Mouse (Mus musculus) spleen, adult 12 weeks (tissue): ENCODE measurements around the gene Pde3a.

Source experiments
- DNase-seq: peaks from one replicate; pipeline ENCODE4 v3.0.0; 2022; ENCODE audit warnings: low spot score

The Pde3a gene

GRCm38 (mm10) chr6:141405496-141405895 is 156.4 kb downstream of the Pde3a start:
- no peak for DNase-seq

- DNase-seq: no peak
These were observed 159.7 kb downstream of the Pde3a start for GRCm38 (mm10) chr6:141408758-141409157.

DNA sequence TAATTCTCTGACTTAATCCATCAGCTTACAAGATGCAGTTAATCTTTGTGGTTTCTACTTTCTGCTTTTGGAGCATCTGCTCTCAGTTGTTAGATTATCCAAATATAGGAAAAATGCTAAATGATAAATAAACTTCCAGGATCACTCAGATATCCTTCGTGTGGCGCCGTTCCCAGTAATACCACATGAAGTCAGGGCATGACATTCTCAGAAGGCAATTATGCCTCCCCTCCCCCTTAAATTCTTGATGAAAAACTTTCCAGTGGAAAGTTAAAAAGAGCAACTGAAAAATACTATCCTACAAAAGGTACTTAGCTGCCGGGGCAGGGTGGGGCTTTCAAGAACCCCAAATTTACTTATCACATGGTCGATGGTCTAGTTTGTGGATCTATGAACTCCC is 161.8 kb downstream of the Pde3a start:
- DNase-seq: no peak

- DNase-seq: no peak
These were observed 176.0 kb downstream of the Pde3a start for GRCm38 (mm10) chr6:141425114-141425513.

DNA sequence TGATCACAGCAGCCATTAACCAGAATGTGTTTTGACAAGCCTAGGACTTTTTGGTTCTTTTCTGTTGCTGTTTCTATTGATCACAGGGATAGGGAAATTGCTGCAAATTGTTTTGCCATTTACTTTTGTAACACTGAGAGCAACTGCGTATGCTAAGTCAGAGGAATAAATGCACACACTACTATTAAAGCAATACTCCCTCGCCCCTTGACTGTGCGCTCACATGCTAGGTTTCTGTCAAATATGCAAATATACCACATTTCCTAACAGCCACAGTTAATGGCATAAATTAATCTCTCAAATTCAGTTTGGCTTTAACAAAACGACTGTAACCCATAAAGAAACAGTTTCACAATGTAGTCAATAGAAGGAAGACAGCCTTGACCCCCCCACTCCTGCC is 179.5 kb downstream of the Pde3a start:
- no peak for DNase-seq

DNA sequence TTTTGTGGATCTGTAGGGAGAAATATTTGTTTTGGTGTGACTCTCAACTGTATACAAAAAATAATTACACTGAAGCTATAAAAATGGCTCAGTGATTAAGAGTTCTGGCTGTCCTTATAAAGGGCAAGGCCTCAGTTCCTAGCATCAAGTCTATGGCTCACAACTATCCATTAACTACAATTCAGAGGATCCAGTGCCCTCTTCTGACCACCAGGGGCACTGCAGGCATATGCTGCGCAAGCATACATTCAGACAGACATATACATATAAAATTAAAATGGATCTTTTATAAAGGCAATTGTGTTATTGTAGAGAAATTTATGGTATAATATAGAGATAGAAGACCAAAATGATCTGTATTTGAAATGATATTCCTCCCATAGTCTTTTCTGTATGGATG is 181.1 kb downstream of the Pde3a start:
- DNase-seq: no peak

GRCm38 (mm10) chr6:141432271-141432974 is 183.4 kb downstream of the Pde3a start:
- DNase-seq: no peak

- DNase-seq: no peak
These were observed 185.1 kb downstream of the Pde3a start for GRCm38 (mm10) chr6:141433917-141434756.

DNA sequence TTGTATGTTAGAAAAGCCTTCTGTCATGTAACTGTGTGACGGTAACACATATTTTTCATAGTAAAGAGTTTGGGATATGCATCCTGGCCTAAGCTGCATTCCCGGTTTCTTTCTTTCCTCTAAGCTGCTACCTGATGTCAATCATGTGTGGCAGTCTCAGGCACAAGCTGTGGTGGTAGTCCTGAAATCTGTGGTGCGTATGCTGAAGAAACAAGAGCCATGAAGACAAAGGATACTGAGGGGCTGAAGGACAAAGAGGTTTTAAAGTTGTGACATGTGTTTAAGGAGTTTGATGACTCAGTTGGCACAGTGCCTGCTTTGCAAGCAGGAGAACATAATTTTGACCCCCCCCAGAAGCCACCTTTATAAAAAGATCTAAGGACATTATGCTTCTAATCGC is 186.1 kb downstream of the Pde3a start:
- no peak for DNase-seq

GRCm38 (mm10) chr6:141439965-141440364 is 190.9 kb downstream of the Pde3a start:
- no peak for DNase-seq

DNA sequence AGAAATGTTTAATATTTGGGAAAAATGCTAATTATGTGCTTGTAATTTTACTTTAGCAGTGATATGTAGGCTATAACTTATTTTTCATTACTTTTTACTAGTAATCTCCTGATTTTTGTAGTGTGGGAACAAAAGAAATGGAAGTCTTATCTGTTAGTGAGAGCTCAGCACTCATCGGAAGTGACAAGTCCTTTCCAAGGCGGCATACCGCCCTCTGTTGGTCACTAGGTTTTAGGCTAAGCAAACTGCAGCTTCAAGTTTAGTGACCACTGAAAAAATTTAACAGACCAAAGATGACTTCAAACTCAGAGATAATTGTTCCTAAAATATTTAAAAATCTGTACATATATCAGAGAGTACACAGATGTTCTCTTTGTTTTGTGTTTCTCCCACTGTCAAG is 198.5 kb downstream of the Pde3a start:
- DNase-seq: no peak

- no peak for DNase-seq
These were observed 199.8 kb downstream of the Pde3a start for GRCm38 (mm10) chr6:141448886-141449285.

DNA sequence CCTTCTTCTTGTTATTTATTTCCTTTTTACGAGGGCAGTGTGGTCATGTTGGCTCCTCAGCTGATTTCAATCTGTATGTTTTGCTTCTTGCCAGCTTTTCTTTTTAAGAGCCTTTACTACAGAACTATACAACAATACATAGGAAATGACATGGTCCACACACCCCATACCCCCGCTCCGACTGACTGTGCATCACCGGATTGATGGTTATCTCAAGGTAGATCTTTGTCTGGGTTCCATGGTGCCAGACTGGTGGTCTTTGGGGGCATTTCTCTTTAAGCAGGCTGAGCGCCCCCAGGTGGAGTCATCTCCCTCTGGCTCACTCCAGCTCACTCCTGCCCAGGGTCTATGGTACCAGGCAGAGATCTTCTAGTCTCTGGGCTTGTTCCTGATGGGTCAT is 206.3 kb downstream of the Pde3a start:
- DNase-seq: no peak

DNA sequence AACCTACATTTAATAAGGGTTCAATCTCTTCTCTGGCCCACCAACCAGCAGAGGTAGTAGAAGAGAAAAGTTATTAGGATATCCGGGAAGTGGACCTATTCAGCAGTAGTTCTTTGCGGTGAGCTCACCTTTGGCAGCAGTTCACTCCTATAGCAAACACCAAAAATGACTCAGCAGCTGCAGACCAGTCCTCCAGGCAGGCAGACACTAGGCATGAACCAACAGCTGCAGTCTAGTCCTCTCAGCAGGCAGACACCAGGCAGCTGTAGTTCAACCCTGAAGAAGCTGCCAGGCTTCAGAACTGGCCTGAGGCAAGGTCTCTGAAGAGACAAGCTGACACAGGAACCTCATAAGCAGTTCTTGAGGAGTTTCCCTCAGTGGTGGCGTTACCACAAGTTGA is 207.5 kb downstream of the Pde3a start:
- no peak for DNase-seq

DNA sequence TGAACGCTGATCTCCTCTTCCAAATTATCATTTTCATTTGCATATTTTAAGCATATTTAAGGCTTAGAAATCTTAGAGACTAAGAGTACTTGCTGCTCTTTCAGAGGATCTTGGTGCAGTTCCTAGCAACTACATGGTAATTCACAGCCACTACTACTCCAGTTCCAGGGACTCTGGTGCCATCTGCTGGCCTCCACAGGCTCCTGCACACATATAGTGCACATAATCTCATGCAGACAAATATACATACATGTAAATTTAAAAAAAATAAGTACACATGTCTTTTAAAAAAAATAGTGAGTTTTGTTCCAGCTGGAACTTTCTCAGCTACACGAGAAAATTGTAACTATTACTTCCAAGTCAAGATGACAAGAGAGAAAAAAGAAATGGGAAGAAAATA is 221.2 kb downstream of the Pde3a start:
- DNase-seq: no peak

DNA sequence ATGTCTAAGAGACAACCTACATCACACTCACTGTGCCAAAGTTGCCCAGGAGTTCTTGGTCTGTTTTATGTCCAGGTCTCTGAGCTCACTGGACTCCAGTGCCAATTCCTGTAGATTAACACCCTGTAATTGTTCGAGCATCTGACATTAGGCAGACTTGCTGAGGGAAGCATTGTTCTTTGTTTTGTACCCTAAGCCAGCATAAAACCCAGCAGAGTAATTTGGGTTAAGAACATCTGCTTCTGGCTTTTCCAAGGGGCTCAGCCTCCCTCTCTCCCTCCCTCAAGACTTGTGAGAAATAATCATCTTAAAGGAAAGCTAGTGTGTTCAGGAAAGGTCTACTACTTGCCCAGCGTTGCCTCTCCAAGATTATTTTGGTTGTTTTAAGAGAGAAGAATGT is 225.2 kb downstream of the Pde3a start:
- no peak for DNase-seq

DNA sequence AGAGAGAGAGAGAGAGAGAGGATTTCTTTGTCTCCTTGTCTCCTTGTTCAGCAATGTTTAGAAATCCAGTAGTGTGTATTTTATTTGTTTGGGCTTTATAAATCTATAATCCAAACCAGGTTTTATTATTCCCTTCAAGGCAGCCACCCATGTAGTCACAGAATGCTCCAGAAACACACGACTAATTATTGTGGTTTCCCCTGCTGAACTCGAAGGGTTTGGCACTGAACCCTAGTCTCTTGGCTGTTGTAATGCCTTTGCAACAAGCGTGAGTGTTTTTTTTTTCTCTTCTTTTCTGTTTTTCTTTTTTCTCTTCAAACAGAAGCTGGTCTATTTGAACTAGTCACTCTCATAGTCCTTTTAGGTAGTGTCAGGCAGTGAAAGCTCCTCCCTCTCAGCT is 225.6 kb downstream of the Pde3a start:
- no peak for DNase-seq

GRCm38 (mm10) chr6:141485302-141486021 is 236.4 kb downstream of the Pde3a start:
- no peak for DNase-seq

- no peak for DNase-seq
These were observed 238.2 kb downstream of the Pde3a start for GRCm38 (mm10) chr6:141487266-141487665.

DNA sequence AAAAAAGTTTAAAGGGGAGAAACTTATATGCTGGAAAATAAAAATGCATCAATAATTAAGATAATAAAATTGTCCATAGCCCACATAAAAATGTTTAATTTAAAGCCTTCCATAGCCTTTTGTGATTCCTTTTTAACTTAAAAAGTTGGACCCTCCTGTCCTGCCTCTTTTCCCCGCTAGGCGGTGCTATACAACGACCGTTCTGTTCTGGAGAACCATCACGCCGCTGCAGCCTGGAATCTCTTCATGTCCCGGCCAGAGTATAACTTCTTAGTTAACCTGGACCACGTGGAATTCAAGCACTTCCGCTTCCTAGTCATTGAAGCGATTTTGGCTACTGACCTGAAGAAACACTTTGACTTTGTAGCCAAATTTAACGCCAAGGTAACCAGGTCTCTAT is 239.6 kb downstream of the Pde3a start:
- DNase-seq: no peak

- no peak for DNase-seq
These were observed 245.8 kb downstream of the Pde3a start for GRCm38 (mm10) chr6:141494909-141495308.

DNA sequence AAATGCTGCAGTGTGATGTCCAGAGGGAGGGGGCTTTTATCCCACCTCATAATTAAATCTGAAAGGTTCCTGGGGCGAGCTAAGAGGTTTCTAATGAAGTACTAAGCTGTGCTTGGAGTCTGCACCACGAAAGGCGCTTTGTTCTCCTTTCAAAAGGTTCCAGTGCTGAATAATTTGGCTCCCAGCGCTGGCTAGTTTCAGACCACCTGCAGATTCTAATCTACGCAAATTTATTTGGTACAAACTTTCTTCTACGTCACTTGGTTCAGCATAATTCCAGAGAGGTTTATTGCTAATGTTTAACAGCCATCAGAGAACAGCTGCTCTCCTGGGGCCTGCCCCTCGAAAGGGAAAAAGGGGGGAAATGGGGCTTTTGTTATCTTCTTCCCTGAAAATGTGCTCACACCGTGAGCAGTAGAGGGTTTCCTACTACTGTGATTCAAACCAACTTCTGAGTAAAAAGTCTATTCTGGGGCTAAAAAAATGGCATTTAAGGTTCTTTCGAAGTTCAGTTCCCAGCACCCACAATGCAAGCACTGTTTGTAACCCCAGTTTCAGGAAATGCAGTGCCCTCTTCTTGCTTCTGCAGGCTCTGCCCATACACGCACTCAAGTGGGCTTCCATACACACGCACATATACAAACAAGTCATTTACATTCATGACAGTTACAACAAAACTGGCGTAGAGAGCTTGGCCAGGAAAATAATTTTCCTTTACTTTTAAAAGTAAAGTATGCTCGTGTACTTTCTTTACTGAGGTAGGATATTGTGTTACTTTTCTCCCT is 246.8 kb downstream of the Pde3a start:
- no peak for DNase-seq
